Mouse (Mus musculus) heart, adult 2 months (tissue): ENCODE results near the gene Fam193b. TPM values are rescaled to one million over a fixed set of nuclear protein-coding genes. Genes with fewer than 3 reads are reported as not detected.

Experiments used
- DNase-seq, 2 experiments: peaks; one replicate each; pipeline ENCODE4 v3.0.0; 2021
- H3K27ac ChIP-seq: fragments of 200-600 bp; 2 replicates; pipeline ENCODE4 v1.8.1; 2022
- H3K27me3 ChIP-seq: fragments of 200-500 bp; 2 replicates; pipeline ENCODE4 v1.6.1; 2012; ENCODE audit warnings: mild to moderate bottlenecking, low read length, inconsistent platforms, mixed read lengths; ENCODE audit not compliant: control insufficient read depth, insufficient read depth
- H3K36me3 ChIP-seq: fragments of 200-500 bp; 2 replicates; pipeline ENCODE4 v1.6.1; 2012; ENCODE audit warnings: low read length, inconsistent platforms; ENCODE audit not compliant: control insufficient read depth, insufficient read depth
- H3K4me1 ChIP-seq: fragments of 200-500 bp; 2 replicates; pipeline ENCODE4 v1.6.1; 2011; ENCODE audit warnings: low read length; ENCODE audit not compliant: control insufficient read depth, insufficient read depth
- H3K4me3 ChIP-seq: fragments of 200-600 bp; 2 replicates; pipeline ENCODE4 v1.8.1; 2022
- H3K79me2 ChIP-seq: fragments of 200-500 bp; replicated peaks from 2 replicates; pipeline ENCODE4 v1.6.1; 2012; ENCODE audit warnings: mild to moderate bottlenecking, inconsistent platforms, low read length, moderate library complexity, mixed read lengths; ENCODE audit not compliant: control insufficient read depth, insufficient read depth
- H3K9ac ChIP-seq: fragments of 200-500 bp; 2 replicates; pipeline ENCODE4 v1.6.1; 2012; ENCODE audit warnings: low read depth, mild to moderate bottlenecking, control low read depth, inconsistent platforms, low read length, mixed read lengths
- CTCF ChIP-seq: fragments of 200-600 bp; IDR thresholded peaks from 2 replicates; pipeline ENCODE4 v1.8.1; 2022; ENCODE audit warnings: antibody characterized with exemption, mild to moderate bottlenecking, moderate library complexity
- EP300 ChIP-seq: fragments of 200-500 bp; IDR thresholded peaks from 2 replicates; pipeline ENCODE4 v1.6.1; 2011; ENCODE audit warnings: low read depth, low read length, control low read depth; ENCODE audit not compliant: insufficient read depth
- POLR2A ChIP-seq: fragments of 200-500 bp; IDR thresholded peaks from 2 replicates; pipeline ENCODE4 v1.6.1; 2011; ENCODE audit warnings: mild to moderate bottlenecking, low read depth, low read length, control low read depth; ENCODE audit not compliant: insufficient read depth
- WGBS: fragments of 180-500 bp; shearing (Covaris S2); methylation state at CpG from one replicate; pipeline ENCODE4 v1.1.7; 2018; 5-methylcytosine and 5-hydroxymethylcytosine counted together
- intact Hi-C: fragments of 180-260 bp; cut with DNase I; formaldehyde crosslinking; loops from one replicate; pipeline ENCODE4 v1.15.1; 2025
- polyA plus RNA-seq: library from polyadenylated mRNA; depleted of rRNA; stranded (reverse); fragments of >200 nt; gene quantifications from 2 replicates; pipeline ENCODE4 v1.2.3, GENCODE M21; 2012
- total RNA-seq, 2 experiments: library from RNA; stranded (reverse); gene quantifications; 2 replicates each; pipeline ENCODE4 v1.2.3; 2021

The Fam193b gene
- total and polyA plus RNA-seq, 3 experiments = 11.2 to 46.1 (median 13.0) TPM

DNA sequence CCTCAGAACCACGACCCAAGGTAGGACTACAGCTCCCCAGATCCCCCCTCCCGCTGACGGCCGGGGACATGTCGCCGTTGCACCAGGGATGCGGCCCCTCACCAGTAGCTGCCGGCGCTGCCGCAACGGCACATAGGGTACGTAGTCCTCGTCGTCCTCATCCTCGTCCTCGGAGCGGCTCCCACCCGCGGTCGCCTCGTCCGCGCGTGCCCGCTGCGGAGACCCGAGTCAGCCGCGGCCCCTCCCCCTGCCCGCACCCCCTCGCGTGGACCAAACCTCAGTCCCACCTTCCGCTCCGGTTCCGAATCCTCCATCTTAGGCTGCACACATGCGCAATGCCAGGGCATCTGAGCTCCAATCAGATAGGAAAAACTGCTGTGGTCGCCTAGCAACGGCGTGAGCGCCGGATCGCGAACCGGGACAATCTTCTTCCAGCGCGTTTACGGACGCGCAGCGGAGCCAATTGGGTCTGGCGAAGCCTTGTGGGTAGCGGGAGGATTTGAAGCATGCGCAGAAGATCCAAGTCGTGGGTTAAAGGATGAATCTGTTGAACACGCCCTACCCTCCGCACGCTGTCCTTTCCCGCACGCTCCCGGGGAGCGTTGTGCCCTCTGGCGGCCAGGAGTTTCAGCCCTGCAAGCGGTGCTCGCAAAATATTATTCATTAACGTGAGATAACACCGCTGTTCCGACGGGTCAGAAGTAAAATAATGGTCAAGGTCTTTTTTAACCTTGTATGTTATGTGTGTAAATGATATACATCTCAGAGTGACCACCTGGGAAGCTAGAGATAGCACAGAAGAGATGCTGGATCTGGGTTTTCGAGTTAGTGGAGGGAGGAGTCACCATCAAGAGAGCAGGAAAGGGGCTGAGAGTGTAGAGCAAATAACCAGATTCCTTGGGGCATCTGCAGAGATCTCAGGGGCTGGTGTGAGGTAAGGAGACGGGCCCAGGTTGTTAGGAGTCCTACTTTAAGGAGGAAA is 34.4 kb downstream of the Fam193b start, which contains the start of gene Ddx41:
TSS of gene Ddx41 (minus strand) at position 465 of the 982 bp plus-strand sequence.
- Histone ChIP-seq H3K36me3 (no peaks in the 10 kb centered on the region), H3K27ac (peak within 1 kb of the TSS; percentile 78), H3K79me2 (no peaks in the 10 kb centered on the region; the same call in 1 of the 2 replicates), H3K4me1 (peaks cover 3% of the 10 kb centered on the region), H3K4me3 (peak within 1 kb of the TSS; percentile 78), H3K27me3 (no peaks in the 10 kb centered on the region), H3K9ac (peak within 1 kb of the TSS; percentile 79)
- TF ChIP-seq POLR2A (peak; percentile 77), CTCF (peak; percentile 94), EP300 (peak; percentile 88)
- intact Hi-C loops = loop anchor here (1.0 to 5.0 kb wide), 4 partner anchors 23 to 1069 kb away; partner anchors contain the start of genes Fam193b, Pdlim7 and Thoc3
- DNase-seq = peak; percentile 100
- 1% methylated on average over 70 of the region's 70 CpGs for WGBS

DNA sequence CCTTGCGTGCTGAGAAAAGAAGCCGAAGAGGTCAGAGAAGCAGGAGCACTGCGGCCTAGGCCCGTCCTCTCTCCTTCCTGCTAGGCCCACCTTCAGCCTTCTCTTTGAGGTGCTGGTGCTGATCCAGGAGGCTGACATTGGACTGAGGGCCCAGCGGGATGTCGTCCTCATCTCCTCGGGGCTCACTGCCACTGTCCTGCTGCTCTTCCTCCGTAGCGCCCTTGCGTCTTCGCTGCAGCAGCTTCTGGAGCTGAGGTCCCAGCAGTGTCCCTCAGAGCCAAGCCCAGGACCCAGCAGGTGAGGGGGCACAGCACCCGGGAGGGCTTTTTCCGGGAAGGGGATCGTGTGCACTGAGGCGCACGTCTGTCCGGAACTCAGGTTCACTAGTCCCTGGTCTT is 35.1 kb downstream of the Fam193b start:
- H3K27me3 ChIP-seq = no peaks in the 10 kb centered on the region
- WGBS = 16% methylated on average over 17 of the region's 17 CpGs
- peak overlapping the region; percentile 79 for H3K9ac ChIP-seq
- H3K36me3 ChIP-seq = no peaks in the 10 kb centered on the region
- peak overlapping the region; percentile 78 for H3K4me3 ChIP-seq
- no peaks in the 10 kb centered on the region; the same call in 1 of the 2 replicates for H3K79me2 ChIP-seq
- H3K27ac ChIP-seq = peak overlapping the region; percentile 78
- DNase-seq = no peak
- intact Hi-C loops = loop anchor here (1.0 to 5.0 kb wide), 3 partner anchors 22 to 1068 kb away; partner anchors contain the start of genes Fam193b, Pdlim7 and Thoc3
- TF ChIP-seq CTCF (no peak), POLR2A (no peak)
- H3K4me1 ChIP-seq = peaks cover 3% of the 10 kb centered on the region

DNA sequence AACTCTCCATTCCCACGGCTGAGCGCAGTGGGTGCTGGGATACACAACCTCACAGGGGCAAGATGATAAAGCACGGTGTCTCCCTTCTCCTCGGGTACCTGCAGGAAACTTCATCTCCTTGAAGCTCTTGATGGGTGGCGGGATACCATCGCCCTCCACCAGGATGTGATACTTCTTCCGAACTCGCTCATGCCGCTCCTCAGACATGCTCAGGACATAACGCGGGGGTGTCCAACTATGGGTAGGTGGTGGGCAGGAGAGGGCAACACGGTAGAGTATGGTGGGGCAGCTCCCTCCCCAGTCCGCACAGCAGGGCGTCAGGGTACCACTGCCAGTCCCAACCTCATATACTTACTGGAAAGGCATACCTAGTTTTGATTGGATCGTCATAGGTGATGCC is 35.7 kb downstream of the Fam193b start:
- Histone ChIP-seq H3K36me3 (no peaks in the 10 kb centered on the region), H3K4me3 (peak overlapping the region; percentile 78; the same call in 1 of the 2 replicates), H3K4me1 (peaks cover 3% of the 10 kb centered on the region), H3K27me3 (no peaks in the 10 kb centered on the region), H3K79me2 (no peaks in the 10 kb centered on the region; the same call in 1 of the 2 replicates), H3K9ac (no peak overlapping the region), H3K27ac (no peak overlapping the region)
- intact Hi-C loops = loop anchor here (5.0 kb wide), 1 partner anchor 1068 kb away; the partner anchor contains the start of gene Thoc3
- DNase-seq = no peak
- WGBS = 92% methylated on average over 15 of the region's 15 CpGs
- no peak for TF ChIP-seq CTCF

DNA sequence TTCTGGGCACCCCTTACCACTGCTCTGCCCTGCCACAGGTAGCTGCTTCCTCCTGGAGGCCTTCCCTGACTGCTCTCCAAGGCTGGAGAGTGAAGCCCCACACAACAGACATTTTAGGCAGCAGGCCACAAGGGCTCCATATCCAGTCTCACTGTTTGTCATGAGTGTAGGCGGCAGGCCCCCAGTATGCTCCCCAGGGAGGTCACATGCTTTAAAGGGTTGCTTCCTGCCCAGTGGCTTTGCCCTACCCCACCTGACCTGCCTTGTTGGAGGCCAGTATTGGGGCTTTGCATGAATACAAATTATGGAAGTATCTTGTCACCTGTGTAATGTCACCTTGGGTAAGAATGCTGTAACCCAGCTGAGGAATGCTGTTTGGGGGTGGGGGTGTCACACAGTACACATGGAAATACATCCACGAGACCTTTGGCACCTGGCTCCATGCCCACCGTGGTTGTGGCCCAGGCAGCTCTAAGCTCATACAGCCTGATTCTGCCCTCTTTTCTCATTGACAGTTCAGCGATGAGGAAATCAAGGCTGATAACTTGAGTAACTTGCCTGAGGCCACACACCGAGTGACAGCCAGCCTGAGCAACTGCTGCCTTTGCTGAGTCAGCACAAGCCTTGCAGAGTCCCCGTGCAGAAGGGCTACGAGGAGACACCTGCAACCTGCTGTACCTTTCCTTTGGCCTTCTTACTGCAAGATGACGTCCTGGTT is 41.6 kb downstream of the Fam193b start, which contains the start of gene Dok3:
TSS of gene Dok3 (minus strand) at position 99 of the 718 bp plus-strand sequence.
- no peaks in the 10 kb centered on the region for H3K27me3 ChIP-seq
- intact Hi-C loops = no loop called here
- peaks cover 1% of the 10 kb centered on the region; the same call in 1 of the 2 replicates for H3K4me1 ChIP-seq
- H3K36me3 ChIP-seq = no peaks in the 10 kb centered on the region
- DNase-seq = peak; percentile 22 to 42
- H3K27ac ChIP-seq = peak within 1 kb of the TSS; percentile 38
- no peaks in the 10 kb centered on the region for H3K79me2 ChIP-seq
- TF ChIP-seq EP300 (no peak), POLR2A (no peak), CTCF (no peak)
- no peak within 1 kb of the TSS for H3K9ac ChIP-seq
- 65% methylated on average over 8 of the region's 8 CpGs for WGBS
- no peak within 1 kb of the TSS for H3K4me3 ChIP-seq

DNA sequence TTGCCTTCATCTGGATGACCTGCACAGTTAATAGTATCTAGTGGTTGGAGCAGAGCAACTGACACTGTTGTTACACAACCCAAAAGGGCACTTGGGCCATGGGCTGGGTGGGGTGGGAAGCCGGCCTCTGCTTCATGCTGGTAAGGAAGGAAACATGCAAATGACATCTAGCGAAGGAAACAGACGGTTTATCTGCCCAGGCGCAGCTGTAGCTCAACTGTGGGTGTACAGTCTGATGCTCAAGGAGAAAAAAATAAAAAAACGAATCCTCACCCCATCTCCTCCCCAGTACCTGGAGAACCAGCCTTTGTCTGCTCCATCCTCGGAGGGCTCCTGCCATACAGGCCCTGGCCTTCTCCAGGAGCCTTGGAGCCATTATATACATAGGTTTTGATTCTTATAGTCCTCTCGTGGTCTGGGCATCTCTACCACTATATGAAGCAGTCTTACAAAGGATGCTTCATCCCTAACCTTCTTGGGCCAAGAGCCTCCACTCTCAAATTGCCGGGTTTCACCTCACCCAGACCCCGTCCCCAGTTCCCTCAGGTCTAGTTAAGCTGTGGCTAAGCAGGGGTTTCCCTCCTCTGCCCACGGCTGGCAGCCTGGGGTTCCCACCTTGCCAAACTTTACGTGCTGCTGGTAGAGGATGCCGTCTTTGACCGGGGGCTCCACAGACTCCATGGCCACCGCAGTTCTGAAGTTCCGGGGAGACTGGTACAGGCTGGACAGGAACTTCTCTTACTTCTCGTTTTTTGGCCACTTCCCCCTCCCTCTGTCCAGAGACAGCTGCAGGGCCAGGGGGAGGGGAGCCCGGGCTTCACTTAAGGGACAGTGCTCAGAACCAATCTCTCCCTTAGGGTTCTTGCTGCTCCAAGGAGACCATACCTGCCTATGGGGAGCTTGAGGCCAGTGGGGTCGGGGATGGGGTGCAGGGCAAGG is 42.8 kb downstream of the Fam193b start:
- Histone ChIP-seq H3K4me3 (no peak overlapping the region), H3K27ac (peak overlapping the region; percentile 38), H3K9ac (no peak overlapping the region), H3K36me3 (no peaks in the 10 kb centered on the region), H3K27me3 (no peaks in the 10 kb centered on the region), H3K4me1 (peaks cover 5% of the 10 kb centered on the region), H3K79me2 (no peaks in the 10 kb centered on the region)
- TF ChIP-seq EP300 (no peak), POLR2A (0 out of 2 replicates have a peak, but pooled peaks have one; percentile 23)
- intact Hi-C loops = no loop called here
- peak; percentile 41 to 59 for DNase-seq
- WGBS = 56% methylated on average over 18 of the region's 18 CpGs
